Mouse (Mus musculus) ES-Bruce4 (cell line): ENCODE data around the gene Plekha4.

Experiments used
- CTCF ChIP-seq: IDR thresholded peaks from one replicate; pipeline ENCODE4 v1.8.1; 2011; ENCODE audit warnings: low read depth, low read length
- EP300 ChIP-seq: IDR thresholded peaks from 2 replicates; pipeline ENCODE4 v1.6.1; 2011; ENCODE audit warnings: low read depth, low read length; ENCODE audit not compliant: insufficient read depth

DNA sequence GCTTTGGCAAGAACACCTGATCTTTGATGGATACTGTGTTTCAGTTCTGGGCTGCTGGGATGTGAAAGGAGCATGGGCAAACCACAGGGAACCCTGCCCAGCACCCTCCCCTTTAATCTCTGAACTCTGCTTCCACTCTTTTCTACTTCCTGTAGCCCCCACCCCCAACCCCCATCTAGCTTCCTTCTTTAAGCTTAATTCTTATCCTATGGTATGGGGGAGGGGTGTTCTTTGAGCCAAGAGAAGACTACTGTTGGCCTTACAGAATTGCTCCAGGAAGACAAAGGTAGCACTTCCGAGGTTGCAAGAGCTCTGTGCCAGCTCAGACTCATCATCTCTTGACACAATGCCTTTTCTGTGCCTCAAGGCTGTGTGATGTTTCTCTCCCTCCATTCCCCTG, 45.8 kb downstream of the Plekha4 start:
- no peak for TF ChIP-seq CTCF
- TF ChIP-seq EP300: no peak
